Mouse (Mus musculus) ES-E14 (cell line): ENCODE data around the gene Mrpl23. TPM values are rescaled to one million over a fixed set of nuclear protein-coding genes. Genes with fewer than 3 reads are reported as not detected.

Source experiments
- DNase-seq: peaks from one replicate; pipeline ENCODE4 v3.0.0-alpha.2; 2013; ENCODE audit warnings: low read depth, low spot score
- H3K27ac ChIP-seq: 2 replicates; pipeline ENCODE4 v1.5.1; 2012; ENCODE audit warnings: low read depth, mild to moderate bottlenecking, low read length, moderate library complexity, mixed read lengths; ENCODE audit not compliant: poor library complexity, insufficient read depth, severe bottlenecking
- H3K36me3 ChIP-seq: 2 replicates; pipeline ENCODE4 v1.6.1; 2012; ENCODE audit warnings: mild to moderate bottlenecking, low read length, moderate library complexity, mixed read lengths; ENCODE audit not compliant: control insufficient read depth, poor library complexity, insufficient read depth, severe bottlenecking
- H3K4me1 ChIP-seq, 2 experiments: fragments of 150-350 bp in 1 of 2; sonication (generic) in 1 of 2; 2 replicates each; pipeline ENCODE4 v1.6.1; 2012; ENCODE audit warnings: low read length in 2 of 2, mild to moderate bottlenecking in 1 of 2, mixed read lengths in 1 of 2; ENCODE audit not compliant: control insufficient read depth in 2 of 2, insufficient read depth in 2 of 2, poor library complexity in 1 of 2
- H3K4me3 ChIP-seq, 2 experiments: fragments of 150-350 bp in 1 of 2; sonication (generic) in 1 of 2; 2 replicates each; pipeline ENCODE4 v1.5.1; 2012; ENCODE audit warnings: low read length in 2 of 2, low read depth in 1 of 2, mild to moderate bottlenecking in 1 of 2, mixed read lengths in 1 of 2; ENCODE audit not compliant: insufficient read depth in 1 of 2, poor library complexity in 1 of 2, severe bottlenecking in 1 of 2
- H3K9ac ChIP-seq: 2 replicates; pipeline ENCODE4 v1.6.1; 2012; ENCODE audit warnings: low read depth, mild to moderate bottlenecking, low read length, mixed read lengths; ENCODE audit not compliant: poor library complexity, insufficient read depth, severe bottlenecking
- H3K9me3 ChIP-seq: fragments of 150-350 bp; sonication (generic); 2 replicates; pipeline ENCODE4 v1.6.1; 2012; ENCODE audit warnings: low read depth, mild to moderate bottlenecking, low read length; ENCODE audit not compliant: control insufficient read depth, insufficient read depth
- CHD2 ChIP-seq: IDR thresholded peaks from 2 replicates; pipeline ENCODE4 v1.6.1; 2014; ENCODE audit warnings: mild to moderate bottlenecking, low read depth, low read length, inconsistent platforms
- HCFC1 ChIP-seq: IDR thresholded peaks from 2 replicates; pipeline ENCODE4 v1.6.1; 2012; ENCODE audit warnings: low read length, inconsistent platforms, borderline replicate concordance; ENCODE audit not compliant: insufficient read depth
- MAFK ChIP-seq: IDR thresholded peaks from 2 replicates; pipeline ENCODE4 v1.6.1; 2014; ENCODE audit warnings: mild to moderate bottlenecking, low read depth, low read length, inconsistent platforms; ENCODE audit not compliant: insufficient read depth
- ZC3H11A ChIP-seq: IDR thresholded peaks from 2 replicates; pipeline ENCODE4 v1.6.1; 2012; ENCODE audit warnings: low read depth, mild to moderate bottlenecking, inconsistent platforms, low read length, borderline replicate concordance
- ZNF384 ChIP-seq: IDR thresholded peaks from 2 replicates; pipeline ENCODE4 v1.6.1; 2012; ENCODE audit warnings: low read depth, low read length, inconsistent platforms
- in situ Hi-C, 2 experiments: fragments of 600-800 bp; cut with MboI; formaldehyde crosslinking; loops; one replicate each; pipeline ENCODE4 v1.15.1; 2025; ENCODE audit warnings: low sequenced_read_pairs in 2 of 2, inconsistent platforms in 1 of 2; ENCODE audit not compliant: unreplicated experiment in 2 of 2
- total RNA-seq: library from RNA; depleted of rRNA; stranded (reverse); fragments of 300-350 nt; gene quantifications from 2 replicates; pipeline ENCODE4 v1.2.3, GENCODE M21; 2012

Mrpl23 gene
- total RNA-seq, 1 experiment, result 49.1 TPM

- H3K9ac ChIP-seq, result no peak overlapping the region
- H3K9me3 ChIP-seq, result no peaks in the 10 kb centered on the region
- H3K4me3 ChIP-seq, result no peak overlapping the region
- TF ChIP-seq CHD2, result no peak
- TF ChIP-seq ZNF384, result no peak; the same call in 1 of the 2 replicates
- TF ChIP-seq HCFC1, result no peak
- TF ChIP-seq MAFK, result no peak
- TF ChIP-seq ZC3H11A, result no peak
- H3K27ac ChIP-seq, result no peak overlapping the region
- in situ Hi-C loops, result no loop called here
- no peak for DNase-seq
- H3K4me1 ChIP-seq, result peaks cover 0 to 14% of the 10 kb centered on the region in 2 experiments; a peak in 1 of 4 replicates
- H3K36me3 ChIP-seq, result no peaks in the 10 kb centered on the region
Measured at GRCm38 (mm10) chr7:142510021-142510777, 22.3 kb upstream of the Mrpl23 start.

DNA sequence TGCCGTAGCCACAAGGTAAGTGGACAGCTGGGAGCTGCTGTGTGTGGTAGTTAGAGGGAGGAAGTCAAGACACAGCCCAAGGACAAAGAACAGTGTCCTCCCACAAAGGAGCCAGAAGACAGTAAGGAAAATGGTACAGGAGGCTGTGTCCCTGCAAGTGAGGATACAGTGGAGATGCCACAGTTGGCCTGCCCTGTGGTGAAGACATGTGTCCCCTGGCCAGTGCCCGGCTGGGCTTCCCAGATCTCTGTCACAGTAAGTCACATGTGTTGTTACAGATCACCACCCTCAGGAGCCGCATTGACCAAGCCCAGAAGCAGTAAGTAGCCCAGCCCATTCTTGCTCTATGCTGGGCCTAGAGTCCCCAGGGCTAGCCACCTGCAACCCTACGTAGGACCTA is 18.4 kb upstream of the Mrpl23 start:
- Histone ChIP-seq H3K27ac (no peak overlapping the region), H3K4me3 (no peak overlapping the region), H3K9me3 (no peaks in the 10 kb centered on the region), H3K36me3 (no peaks in the 10 kb centered on the region), H3K9ac (no peak overlapping the region), H3K4me1 (peaks cover 0 to 3% of the 10 kb centered on the region in 2 experiments; a peak in 1 of 4 replicates)
- DNase-seq, result no peak
- TF ChIP-seq MAFK (no peak), ZNF384 (no peak), ZC3H11A (no peak), HCFC1 (no peak), CHD2 (no peak)
- in situ Hi-C loops, result no loop called here

DNA sequence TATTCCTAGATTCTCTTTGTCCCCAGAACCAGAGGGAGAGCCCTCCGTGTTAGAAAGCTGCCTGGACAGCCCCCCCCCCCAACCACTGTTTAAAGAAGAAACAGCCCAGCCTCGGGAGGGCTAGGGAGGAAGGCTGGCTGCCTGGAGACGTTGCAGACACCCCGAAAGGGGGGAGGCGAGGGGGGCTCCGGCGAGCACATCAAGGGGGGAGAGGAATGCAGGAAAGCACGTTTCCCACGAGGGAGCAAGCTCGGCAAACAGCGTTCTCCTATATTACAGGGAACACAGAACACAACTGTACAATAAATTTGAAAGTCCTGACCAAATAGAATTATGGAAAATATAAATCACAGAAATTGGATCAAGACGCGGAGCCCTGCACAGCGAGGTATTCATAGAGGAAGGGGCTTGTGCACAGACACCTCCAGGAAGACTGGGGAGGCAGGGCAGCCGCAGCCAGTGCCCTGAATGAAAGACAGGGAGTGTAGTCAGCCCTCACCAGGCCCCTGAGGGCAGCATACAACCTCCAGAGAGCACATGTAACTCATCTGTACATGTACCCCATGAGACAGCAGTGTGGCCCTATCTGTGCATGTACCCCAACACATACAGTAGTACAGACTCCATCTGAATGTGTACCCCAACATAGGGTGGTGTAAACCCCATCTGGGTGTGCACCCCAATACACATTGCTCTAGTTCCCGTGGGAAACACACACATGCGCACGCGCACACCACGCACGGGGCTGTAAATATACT is 16.1 kb upstream of the Mrpl23 start:
- H3K9me3 ChIP-seq, result no peaks in the 10 kb centered on the region
- in situ Hi-C loops, result no loop called here
- TF ChIP-seq HCFC1 (no peak), ZC3H11A (no peak), CHD2 (no peak), MAFK (no peak), ZNF384 (no peak)
- no peak overlapping the region for H3K27ac ChIP-seq
- no peak overlapping the region for H3K9ac ChIP-seq
- no peak overlapping the region for H3K4me3 ChIP-seq
- no peak for DNase-seq
- no peaks in the 10 kb centered on the region for H3K36me3 ChIP-seq
- H3K4me1 ChIP-seq, result no peaks in the 10 kb centered on the region

DNA sequence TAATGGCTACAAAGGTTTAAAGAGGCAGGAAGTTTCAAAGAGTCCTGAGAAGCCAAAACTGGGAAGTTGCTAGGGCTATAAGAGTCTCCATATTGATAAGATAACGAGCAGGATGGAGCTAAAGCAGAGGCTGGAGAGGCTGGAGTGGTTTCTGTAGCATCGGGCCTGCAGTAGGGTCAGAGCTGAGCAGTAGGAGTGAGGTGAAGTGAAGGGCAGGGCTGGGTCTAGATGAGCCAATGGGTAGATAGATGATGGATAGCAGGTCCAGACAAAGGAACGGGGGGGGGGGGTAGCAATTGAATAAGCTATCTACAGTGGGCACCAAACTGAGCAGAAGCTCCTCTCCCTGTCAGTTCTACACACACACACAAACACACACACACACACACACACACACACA is 15.0 kb upstream of the Mrpl23 start:
- in situ Hi-C loops, result no loop called here

More for the DNA sequence above, 15.0 kb upstream of the Mrpl23 start:
- Histone ChIP-seq H3K4me3 (no peak overlapping the region), H3K4me1 (no peaks in the 10 kb centered on the region), H3K9me3 (no peaks in the 10 kb centered on the region), H3K36me3 (no peaks in the 10 kb centered on the region), H3K27ac (no peak overlapping the region), H3K9ac (no peak overlapping the region)
- no peak for DNase-seq
- TF ChIP-seq ZNF384 (no peak), MAFK (no peak), ZC3H11A (no peak), HCFC1 (no peak), CHD2 (no peak)
